Mouse (Mus musculus) stomach, postnatal 0 days (tissue): ENCODE measurements at regions not wholly inside any gene's neighbourhood (a gene's known extent, or its start where the extent isn't known, plus 50 kb on each side); places are given as distances from the start of the nearest gene placed in this dataset.

Experiments
- CTCF ChIP-seq: IDR thresholded peaks from 2 replicates; pipeline ENCODE4 v1.5.1; 2016; ENCODE audit warnings: antibody characterized with exemption, low read depth, mild to moderate bottlenecking, moderate library complexity
- EP300 ChIP-seq: optimal IDR thresholded peaks from 2 replicates; pipeline ENCODE3; 2016; ENCODE audit warnings: antibody characterized with exemption

DNA sequence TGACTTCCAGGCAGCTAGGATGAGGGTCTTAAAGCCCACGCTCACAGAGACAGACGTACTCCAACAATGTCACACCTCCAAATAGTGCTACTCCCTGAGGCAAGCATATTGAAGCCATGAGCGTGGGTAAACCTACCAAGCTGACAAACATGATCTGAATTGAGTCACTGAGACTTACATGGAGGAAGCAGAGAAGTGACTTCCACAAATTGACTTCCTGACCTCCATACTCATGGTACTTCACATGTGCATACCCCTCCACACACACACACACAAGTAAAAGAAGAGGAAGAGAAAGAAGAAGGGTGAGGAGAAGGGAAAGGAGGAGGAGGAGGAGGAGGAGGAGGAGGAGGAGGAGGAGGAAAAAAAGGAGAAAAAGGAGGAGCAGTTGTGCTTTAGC, 577.8 kb upstream of the Nrp1 start:
- no peak for TF ChIP-seq CTCF
- TF ChIP-seq EP300: no peak
